Mouse (Mus musculus) frontal cortex, postnatal 10 days (tissue): Measurements from ENCODE around the gene Gsk3b.
"Not testable (repeated sequence)": the region's sequence is repeated elsewhere in the genome, so short reads cannot be mapped to it uniquely, and the experiment has no call there.

Experiments
- DNase-seq, 2 experiments: peaks; one replicate each; pipeline ENCODE4 v3.0.0; 2022; ENCODE audit warnings: low spot score in 2 of 2, mixed read lengths in 1 of 2

Gene Gsk3b

GRCm38 (mm10) chr16:38100569-38100968 lies 11.8 kb downstream of the Gsk3b start:
- DNase-seq, result no peak

DNA sequence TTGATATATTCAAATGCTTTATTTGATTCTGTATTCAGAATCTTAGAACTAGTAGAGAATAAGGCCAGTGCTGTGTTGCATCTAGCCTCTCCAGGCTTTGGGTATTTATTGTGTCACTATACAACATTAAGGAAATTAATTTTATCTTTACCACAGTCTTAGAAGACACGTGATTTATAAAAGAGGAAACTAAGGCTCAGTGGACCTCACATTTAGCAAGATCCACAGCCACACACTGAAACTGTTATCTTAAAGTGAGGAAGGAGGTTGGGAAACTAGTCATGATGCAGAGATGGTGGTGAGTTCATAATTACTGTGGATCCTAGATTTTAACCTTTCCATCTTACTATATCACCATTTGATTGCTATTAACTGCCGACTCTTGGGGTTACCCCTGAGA lies 16.7 kb downstream of the Gsk3b start:
- DNase-seq, result no peak

- DNase-seq, result no peak
These were observed 17.7 kb downstream of the Gsk3b start for GRCm38 (mm10) chr16:38106542-38106941.

- DNase-seq, result no peak
These were observed 21.2 kb downstream of the Gsk3b start for GRCm38 (mm10) chr16:38110001-38110400.

- no peak for DNase-seq
These were observed 21.8 kb downstream of the Gsk3b start for GRCm38 (mm10) chr16:38110575-38110974.

- DNase-seq, result no peak
These were observed 25.3 kb downstream of the Gsk3b start for GRCm38 (mm10) chr16:38114074-38114473.

DNA sequence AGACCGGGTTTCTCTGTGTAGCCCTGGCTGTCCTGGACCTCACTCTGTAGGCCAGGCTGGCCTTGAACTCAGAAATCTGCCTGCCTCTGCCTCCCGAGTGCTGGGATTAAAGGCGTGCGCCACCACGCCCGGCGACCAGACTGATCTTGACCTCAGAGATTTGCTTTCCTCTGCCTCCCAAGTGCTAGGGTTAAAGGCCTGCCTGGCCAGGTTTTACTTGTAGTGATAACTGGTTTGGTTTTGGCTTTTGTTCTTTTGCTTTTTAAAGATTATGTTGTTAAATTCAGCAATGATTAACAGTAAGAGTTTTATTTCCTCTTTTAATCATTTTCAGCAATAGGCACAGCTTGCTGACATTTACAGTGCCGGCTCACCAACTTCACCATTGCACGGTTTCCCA lies 29.1 kb downstream of the Gsk3b start:
- DNase-seq, result not testable (repeated sequence)

DNA sequence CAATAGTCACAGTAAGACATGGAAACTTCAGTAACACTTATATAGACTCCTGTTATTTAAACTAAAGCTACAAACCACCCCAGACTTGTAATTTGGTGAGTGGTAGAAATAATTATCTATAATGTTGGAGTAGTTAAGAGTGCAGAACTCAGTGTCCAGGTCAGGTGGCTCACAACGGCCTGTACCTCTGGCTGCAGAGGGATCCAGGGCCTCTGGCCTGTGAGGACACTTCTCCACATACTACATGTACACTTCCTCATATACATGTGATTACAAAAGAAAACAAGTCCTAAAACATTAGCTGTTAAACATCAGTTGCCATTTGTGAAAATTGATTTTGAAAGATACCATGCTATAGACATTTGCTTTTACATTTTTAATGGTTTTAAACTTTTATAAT lies 29.9 kb downstream of the Gsk3b start:
- DNase-seq, result no peak

GRCm38 (mm10) chr16:38119286-38119685 lies 30.5 kb downstream of the Gsk3b start:
- no peak for DNase-seq

DNA sequence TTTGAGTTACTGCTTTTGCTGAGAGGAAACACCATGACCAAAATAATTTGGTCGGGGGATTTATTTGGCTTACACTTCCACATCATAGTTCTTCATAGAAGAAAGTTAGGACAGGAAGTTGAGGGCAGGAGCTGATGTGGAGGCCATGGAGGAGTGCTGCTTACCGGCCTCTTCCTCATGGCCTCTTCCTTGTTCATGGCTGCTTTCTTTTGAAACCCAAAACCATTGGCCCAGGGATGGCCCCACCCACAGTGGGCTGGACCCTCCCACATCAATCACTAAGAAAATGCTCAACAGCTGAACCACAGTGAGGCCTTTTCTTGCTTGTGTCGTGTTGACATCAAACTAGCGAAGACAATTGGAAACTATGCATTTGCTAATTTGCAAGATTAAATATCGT lies 40.4 kb downstream of the Gsk3b start:
- DNase-seq, result no peak

GRCm38 (mm10) chr16:38131041-38131440 lies 42.2 kb downstream of the Gsk3b start:
- DNase-seq, result no peak

DNA sequence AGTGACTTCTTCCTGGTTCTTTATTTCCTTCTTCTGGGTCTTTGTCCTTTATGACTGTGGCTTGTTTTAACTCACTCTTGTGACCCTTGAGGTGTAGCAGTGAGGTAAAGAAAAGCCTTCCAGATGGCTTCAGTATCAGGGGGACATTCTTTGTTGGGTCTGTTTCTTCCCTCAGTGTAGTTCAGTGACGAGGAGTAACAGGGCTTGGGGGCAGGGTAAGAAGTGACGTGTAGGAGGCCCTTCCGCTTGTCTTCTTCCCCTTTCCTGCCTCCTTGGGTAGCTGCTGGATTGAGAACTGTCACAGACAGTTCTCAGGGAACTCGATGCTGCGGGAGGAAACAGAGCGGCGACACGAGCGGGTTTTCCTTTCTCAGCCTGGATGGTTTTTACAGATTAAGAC lies 43.0 kb downstream of the Gsk3b start:
- DNase-seq, result no peak

DNA sequence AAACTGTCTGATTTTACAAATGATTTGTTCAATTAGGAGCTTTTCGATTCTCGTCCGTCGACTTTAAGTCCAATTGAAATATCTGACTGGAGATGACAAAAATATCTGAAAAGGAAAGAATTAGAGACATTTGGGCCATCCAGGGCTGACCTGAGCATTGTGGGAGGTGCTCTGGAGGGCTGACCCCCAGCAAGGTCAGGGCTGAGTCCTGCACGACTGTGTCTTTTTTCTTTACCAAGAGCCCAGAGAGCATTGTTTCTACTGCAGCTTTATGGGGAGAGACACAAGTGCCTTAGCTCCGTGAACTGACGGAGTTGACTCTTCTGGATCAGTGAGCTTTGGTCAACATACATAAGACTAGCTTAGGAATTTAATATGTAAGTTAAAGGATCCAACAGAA lies 43.4 kb downstream of the Gsk3b start:
- no peak for DNase-seq

DNA sequence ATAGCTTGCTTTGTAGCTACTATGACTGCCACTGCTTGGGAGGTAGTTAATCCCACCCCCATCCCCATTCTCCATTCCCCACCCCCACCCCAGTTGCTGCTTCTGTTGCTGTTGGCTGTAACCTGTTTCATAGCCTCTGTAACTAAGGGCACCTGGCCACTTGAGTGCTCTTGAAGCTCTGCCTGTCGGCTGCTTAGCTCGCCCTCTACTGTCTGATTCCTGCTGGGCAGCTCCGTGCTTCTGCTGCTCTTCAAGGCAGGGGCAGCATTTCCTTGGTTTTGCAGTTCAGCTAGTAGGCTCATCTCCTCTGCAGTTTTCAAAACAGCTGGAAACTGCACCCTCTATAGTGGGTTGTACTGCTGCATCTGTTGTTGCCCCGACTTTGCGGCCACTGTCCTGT lies 48.5 kb downstream of the Gsk3b start:
- no peak for DNase-seq

- DNase-seq, result no peak
These were observed 56.1 kb downstream of the Gsk3b start for GRCm38 (mm10) chr16:38144898-38145297.

GRCm38 (mm10) chr16:38150555-38150954 lies 61.8 kb downstream of the Gsk3b start:
- no peak for DNase-seq

- DNase-seq, result no peak
These were observed 69.2 kb downstream of the Gsk3b start for GRCm38 (mm10) chr16:38157854-38158622.

DNA sequence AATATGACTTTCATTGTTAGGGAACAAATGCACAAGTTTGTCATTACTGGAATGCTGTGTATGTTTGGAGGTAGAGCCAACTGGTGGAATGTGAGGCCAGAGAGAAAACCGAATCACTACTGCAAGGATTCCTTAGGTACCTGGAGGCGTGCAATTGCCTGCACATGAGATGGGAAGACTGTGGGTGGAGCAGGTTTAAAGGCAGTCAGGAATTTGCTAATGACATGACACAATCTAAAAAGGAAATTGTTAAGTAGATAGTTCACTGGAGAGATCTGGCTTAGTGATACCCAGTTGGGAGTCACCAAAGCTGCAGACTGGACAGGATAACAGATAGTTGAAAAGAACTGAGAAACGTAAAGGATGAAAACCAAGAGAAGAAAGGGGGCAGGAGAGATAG lies 73.2 kb downstream of the Gsk3b start:
- DNase-seq, result no peak

DNA sequence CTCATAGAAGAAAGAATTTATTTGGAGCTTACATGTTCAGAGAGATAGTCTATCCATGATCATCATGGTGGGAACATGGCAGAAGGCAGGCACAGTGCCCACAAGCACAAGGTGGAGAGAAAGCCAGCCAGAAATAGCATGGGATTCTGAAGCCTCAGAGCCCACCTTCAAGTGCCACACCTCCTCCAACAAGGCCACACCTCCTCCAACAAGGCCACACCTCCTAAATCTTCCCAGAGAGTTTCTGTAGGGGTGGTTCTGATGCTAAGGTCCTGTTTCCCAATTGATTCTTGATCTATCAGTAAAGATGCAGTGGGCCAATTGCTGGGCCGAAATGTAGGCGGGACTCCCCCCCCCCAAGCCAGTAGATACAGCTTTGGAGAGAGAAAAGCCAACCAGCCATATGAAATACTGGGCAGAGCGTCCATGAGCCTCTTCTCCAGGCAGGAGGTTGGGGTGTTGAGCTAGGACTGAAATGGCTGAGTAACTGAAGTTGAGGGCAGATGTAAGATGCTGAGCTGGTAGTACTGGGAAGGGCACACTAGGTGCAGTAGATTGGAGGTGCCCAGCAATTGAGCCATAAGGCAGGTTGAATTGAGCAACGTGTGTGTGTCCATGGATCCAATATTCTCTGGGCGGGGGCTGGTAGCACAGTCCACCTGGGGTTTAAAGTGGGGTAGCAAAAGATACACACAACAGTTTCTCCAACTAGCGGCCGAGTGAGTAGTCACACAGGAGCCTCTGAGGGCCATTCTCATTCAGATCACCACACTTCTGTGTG lies 76.2 kb downstream of the Gsk3b start:
- DNase-seq, result no peak

GRCm38 (mm10) chr16:38168971-38169370 lies 80.2 kb downstream of the Gsk3b start:
- DNase-seq, result no peak

DNA sequence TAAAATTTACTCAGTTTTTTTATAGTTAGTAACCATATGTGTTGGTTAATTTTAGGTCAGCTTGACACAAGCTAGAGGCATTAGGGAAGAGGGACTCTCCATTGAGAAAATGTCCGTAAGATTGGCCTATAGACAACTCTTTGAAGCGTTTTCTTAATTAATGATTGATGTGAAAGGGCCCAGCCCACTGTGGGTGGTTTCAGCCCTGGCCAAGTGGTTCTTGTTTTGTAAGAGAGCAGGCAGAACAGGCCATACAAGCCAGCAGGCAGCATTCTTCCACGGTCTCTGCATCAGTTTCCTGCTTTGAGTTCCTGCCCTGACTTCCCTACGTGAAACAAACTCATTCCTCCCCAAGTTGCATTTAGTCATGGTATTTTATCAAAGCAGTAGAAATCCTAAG lies 90.3 kb downstream of the Gsk3b start:
- no peak for DNase-seq

GRCm38 (mm10) chr16:38181421-38181820 lies 92.6 kb downstream of the Gsk3b start:
- DNase-seq, result no peak

DNA sequence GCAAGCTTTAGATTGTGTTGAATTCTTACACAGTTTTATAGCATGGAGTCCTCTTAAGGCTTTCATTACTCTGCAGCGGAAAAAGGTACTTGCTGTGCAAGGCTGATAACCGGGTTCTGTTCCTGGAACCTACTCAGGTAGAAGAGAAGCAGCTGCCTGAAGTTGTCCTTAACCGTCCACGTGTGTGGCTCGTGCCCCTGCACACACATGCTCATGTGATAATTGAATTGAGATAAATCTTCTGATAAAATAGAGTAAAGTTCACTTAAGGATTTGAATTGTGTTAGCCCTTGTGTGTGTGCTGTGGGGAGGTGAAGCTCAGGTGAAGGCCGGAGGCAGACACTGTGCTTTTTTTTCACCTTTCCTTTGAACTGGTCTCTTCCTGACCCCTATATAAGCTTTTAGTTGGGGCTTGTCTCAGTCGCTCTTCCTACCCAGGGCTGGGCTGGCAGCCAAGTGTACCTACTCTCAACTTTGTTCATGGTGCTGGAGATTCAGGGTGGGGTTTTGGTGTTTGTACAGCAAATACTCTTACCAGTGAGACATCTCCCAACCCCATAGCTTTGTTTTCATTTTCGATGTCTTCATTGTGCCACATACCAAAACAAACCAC lies 96.0 kb downstream of the Gsk3b start:
- DNase-seq, result no peak
